Mouse (Mus musculus): Measurements from ENCODE around the gene Gm20458. TPM values are rescaled to one million over a fixed set of nuclear protein-coding genes. Genes with fewer than 3 reads are reported as not detected.

The Gm20458 gene
- polyA plus RNA-seq, 2 experiments: 9.0 to 14.3 TPM

DNA sequence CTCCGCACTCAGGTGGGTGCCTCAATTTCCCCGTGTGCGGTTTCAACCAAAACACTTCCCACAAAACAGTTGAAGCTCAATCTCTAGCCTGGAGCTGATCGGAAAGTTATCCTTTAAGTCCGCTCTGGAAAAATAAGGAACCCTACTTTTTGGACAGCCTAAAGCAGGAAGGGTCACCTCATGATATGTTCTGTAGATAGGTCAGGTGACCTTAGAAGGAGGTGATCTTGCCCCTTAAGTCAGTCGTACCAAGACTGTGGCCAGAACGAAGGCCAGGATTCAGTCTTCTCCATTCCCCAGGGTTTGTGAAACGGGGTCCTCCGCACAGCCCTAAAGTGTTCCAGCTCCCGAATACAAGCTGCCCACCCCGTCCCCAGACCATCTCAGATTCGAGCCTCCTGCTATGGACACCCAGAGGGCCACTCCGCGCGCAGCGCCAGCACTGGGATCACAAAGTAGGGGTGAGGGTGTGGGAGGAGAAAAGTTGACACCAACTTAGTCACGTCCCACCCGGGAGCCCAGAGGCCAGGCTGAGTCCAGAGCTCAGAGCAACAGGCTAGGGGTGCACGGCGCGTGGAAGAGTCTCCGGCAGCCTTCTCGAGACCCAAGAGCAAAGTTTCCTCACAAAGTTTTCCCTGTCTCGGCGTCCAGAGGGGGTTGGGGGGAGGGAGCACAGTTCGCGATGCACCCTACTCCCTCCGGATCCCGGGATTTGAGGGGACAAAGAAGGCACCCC, 18.3 kb upstream of the Gm20458 start:
- H3K9ac ChIP-seq (ENCODE audit: low read depth, low read length, severe bottlenecking): peak overlapping the region; percentile 79
- peak overlapping the region; percentile 63 for H3K4me3 ChIP-seq (replicated peaks; ENCODE audit: low read length)
- no peak for TF ChIP-seq POLR2A (IDR thresholded peaks at IDR 0.05; ENCODE audit: borderline replicate concordance, extremely low read depth, insufficient read depth, insufficient read length)
- no peaks in the 10 kb centered on the region for H3K27me3 ChIP-seq (ENCODE audit: control insufficient read depth, insufficient read depth, low read length)
- peak overlapping the region; percentile 49 for H3K27ac ChIP-seq (replicated peaks; ENCODE audit: low read depth, low read length)
- DNase-seq (ENCODE audit: low spot score) (no peak), ATAC-seq (ENCODE audit: low FRiP score, low read depth) (peak; percentile 64)
- peaks cover 42% of the 10 kb centered on the region for H3K4me1 ChIP-seq (ENCODE audit: control insufficient read depth, insufficient read depth, low read length)
- no peaks in the 10 kb centered on the region for H3K36me3 ChIP-seq (ENCODE audit: control insufficient read depth, insufficient read depth, low read length)
- H3K4me2 ChIP-seq (replicated peaks; ENCODE audit: low read depth, low read length, severe bottlenecking): peak overlapping the region; percentile 90
- no peaks in the 10 kb centered on the region for H3K9me3 ChIP-seq (ENCODE audit: control insufficient read depth, low read length)
- WGBS: 3% methylated on average over 29 of the region's 29 CpGs

DNA sequence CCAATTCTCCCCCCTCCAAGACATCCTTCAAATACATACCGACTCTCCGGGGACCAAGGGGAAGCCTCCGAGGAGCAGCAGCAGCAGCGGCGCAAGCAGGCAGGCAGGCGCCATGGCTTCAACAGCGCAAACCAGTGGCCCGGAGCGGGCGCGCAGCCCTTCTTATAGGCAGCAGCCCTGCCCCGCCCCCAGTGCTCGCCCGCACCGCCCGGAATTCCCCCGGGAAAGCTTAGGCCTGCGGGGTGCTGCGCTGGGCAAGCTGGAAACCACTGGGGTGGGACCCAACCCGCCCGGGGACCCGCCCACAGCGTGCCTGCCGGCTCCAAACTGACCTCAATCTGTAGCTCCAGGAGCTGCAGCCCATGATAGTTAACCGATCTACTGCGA, 17.7 kb upstream of the Gm20458 start:
- H3K4me2 ChIP-seq (replicated peaks; ENCODE audit: low read depth, low read length, severe bottlenecking): peak overlapping the region; percentile 90
- H3K36me3 ChIP-seq (ENCODE audit: control insufficient read depth, insufficient read depth, low read length): no peaks in the 10 kb centered on the region
- H3K4me3 ChIP-seq (replicated peaks; ENCODE audit: low read length): peak overlapping the region; percentile 63
- peak overlapping the region; percentile 49 for H3K27ac ChIP-seq (replicated peaks; ENCODE audit: low read depth, low read length)
- peak; percentile 98 for TF ChIP-seq POLR2A (IDR thresholded peaks at IDR 0.05; ENCODE audit: borderline replicate concordance, extremely low read depth, insufficient read depth, insufficient read length)
- WGBS: under 1% methylated on average over 22 of the region's 26 CpGs
- peak; percentile 86 for ATAC-seq (ENCODE audit: low FRiP score, low read depth)
- peak; percentile 75 for DNase-seq (ENCODE audit: low spot score)
- peak overlapping the region; percentile 79 for H3K9ac ChIP-seq (ENCODE audit: low read depth, low read length, severe bottlenecking)
- H3K9me3 ChIP-seq (ENCODE audit: control insufficient read depth, low read length): no peaks in the 10 kb centered on the region
- H3K4me1 ChIP-seq (ENCODE audit: control insufficient read depth, insufficient read depth, low read length): peaks cover 38% of the 10 kb centered on the region
- H3K27me3 ChIP-seq (ENCODE audit: control insufficient read depth, insufficient read depth, low read length): no peaks in the 10 kb centered on the region

DNA sequence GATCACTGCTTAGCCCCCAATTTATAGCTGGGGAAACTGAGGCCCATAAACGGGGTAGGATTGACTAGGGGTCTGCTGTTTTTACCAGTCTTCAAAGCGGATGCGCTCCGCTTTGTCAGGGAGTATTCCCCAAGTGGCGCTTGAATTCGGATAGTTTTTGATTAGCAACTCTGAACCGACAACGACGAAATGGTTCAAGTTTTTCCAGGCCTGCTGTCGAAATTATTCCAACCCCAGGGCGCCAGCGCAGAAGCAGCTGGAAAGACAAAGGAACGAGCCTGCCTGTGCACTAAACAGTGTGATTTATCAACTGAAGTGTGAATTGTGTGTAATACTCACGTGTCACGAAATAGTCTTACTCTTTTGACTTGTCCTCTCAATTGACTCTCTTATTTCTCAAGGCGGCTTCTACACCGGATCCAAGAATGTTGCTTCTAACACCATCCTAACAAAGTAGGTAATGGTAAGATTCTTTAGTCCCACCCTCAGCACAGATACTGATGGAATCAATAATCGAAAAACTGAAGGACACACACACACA, 17.2 kb upstream of the Gm20458 start, which contains the start of gene Sdc4:
TSS of gene Sdc4 (minus strand) at position 428 of the 541 bp plus-strand sequence.
- Histone ChIP-seq H3K4me2 (replicated peaks; ENCODE audit: low read depth, low read length, severe bottlenecking) (peak within 1 kb of the TSS; percentile 90), H3K4me1 (ENCODE audit: control insufficient read depth, insufficient read depth, low read length) (peaks cover 35% of the 10 kb centered on the region), H3K36me3 (ENCODE audit: control insufficient read depth, insufficient read depth, low read length) (no peaks in the 10 kb centered on the region), H3K9ac (ENCODE audit: low read depth, low read length, severe bottlenecking) (peak within 1 kb of the TSS; percentile 79), H3K27ac (replicated peaks; ENCODE audit: low read depth, low read length) (peak within 1 kb of the TSS; percentile 49), H3K27me3 (ENCODE audit: control insufficient read depth, insufficient read depth, low read length) (no peaks in the 10 kb centered on the region), H3K4me3 (replicated peaks; ENCODE audit: low read length) (peak within 1 kb of the TSS; percentile 63), H3K9me3 (ENCODE audit: control insufficient read depth, low read length) (no peaks in the 10 kb centered on the region)
- WGBS: 10% methylated on average over 18 of the region's 18 CpGs
- ATAC-seq (ENCODE audit: low FRiP score, low read depth) (peak; percentile 3; the same call in 1 of the 2 replicates), DNase-seq (ENCODE audit: low spot score) (peak; percentile 55)
- TF ChIP-seq POLR2A (IDR thresholded peaks at IDR 0.05; ENCODE audit: borderline replicate concordance, extremely low read depth, insufficient read depth, insufficient read length): no peak

DNA sequence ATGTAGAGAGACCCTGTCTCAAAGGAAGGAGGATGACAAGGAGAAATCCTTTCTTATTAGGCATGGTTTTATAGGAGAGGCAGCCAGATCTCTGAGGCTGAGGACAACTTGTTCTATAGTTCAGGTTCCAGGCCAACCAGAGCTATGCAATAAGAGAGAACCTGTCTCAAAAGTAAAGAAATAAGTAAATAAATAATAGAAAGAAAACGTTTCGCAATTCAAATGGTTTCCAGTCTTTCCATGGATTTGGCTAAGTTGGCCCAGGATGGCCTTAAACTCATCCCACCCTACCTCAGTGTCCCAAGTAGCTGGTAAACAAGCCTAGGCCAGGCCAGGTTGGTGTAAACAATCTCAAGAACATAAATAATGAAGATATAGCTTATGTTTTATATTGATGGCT, 16.1 kb upstream of the Gm20458 start:
- no peak for TF ChIP-seq POLR2A (IDR thresholded peaks at IDR 0.05; ENCODE audit: borderline replicate concordance, extremely low read depth, insufficient read depth, insufficient read length)
- Histone ChIP-seq H3K36me3 (ENCODE audit: control insufficient read depth, insufficient read depth, low read length) (no peaks in the 10 kb centered on the region), H3K27ac (replicated peaks; ENCODE audit: low read depth, low read length) (no peak overlapping the region), H3K4me1 (ENCODE audit: control insufficient read depth, insufficient read depth, low read length) (peaks cover 33% of the 10 kb centered on the region), H3K27me3 (ENCODE audit: control insufficient read depth, insufficient read depth, low read length) (no peaks in the 10 kb centered on the region), H3K4me2 (replicated peaks; ENCODE audit: low read depth, low read length, severe bottlenecking) (no peak overlapping the region), H3K9me3 (ENCODE audit: control insufficient read depth, low read length) (no peaks in the 10 kb centered on the region), H3K4me3 (replicated peaks; ENCODE audit: low read length) (no peak overlapping the region), H3K9ac (ENCODE audit: low read depth, low read length, severe bottlenecking) (no peak overlapping the region)
- no peak for DNase-seq (ENCODE audit: low spot score)
- ATAC-seq (ENCODE audit: low FRiP score, low read depth): no peak
- 74% methylated on average over 2 of the region's 2 CpGs for WGBS

DNA sequence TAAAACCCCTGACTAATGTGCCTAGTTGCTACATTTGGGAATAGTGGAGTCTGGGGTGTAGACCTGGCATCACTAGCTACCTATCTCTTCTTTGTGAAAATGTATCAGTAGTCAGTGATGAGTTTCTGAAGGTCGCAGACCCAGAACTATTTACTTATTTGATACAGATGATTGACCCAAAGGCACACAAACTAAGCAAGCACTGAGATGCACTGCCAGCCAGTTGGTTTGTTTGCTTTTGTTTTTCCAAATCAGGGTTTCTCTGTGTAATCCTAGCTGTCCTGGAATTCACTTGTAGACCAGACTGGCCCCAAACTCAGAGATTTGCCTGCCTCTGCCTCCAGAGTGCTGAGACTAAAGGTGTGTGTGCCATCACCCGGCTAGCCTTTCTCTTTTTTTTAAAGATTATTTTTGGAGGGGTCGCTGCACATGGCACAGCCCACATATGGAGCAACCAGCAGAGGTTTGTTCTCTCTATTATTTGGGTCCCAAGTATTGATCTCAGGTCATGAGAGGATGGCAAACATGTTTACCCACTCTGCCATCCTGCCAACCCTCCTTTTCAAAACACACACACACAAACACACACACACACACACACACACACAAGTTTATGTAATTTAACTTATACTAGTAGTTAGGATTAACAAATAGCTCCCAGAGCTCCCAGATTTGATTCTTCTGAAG, 15.2 kb upstream of the Gm20458 start:
- Histone ChIP-seq H3K4me2 (replicated peaks; ENCODE audit: low read depth, low read length, severe bottlenecking) (no peak overlapping the region), H3K36me3 (ENCODE audit: control insufficient read depth, insufficient read depth, low read length) (no peaks in the 10 kb centered on the region), H3K27ac (replicated peaks; ENCODE audit: low read depth, low read length) (no peak overlapping the region), H3K9me3 (ENCODE audit: control insufficient read depth, low read length) (no peaks in the 10 kb centered on the region), H3K4me3 (replicated peaks; ENCODE audit: low read length) (no peak overlapping the region), H3K4me1 (ENCODE audit: control insufficient read depth, insufficient read depth, low read length) (peaks cover 26% of the 10 kb centered on the region), H3K9ac (ENCODE audit: low read depth, low read length, severe bottlenecking) (no peak overlapping the region), H3K27me3 (ENCODE audit: control insufficient read depth, insufficient read depth, low read length) (no peaks in the 10 kb centered on the region)
- no peak for DNase-seq (ENCODE audit: low spot score)
- WGBS: 84% methylated on average over 3 of the region's 3 CpGs
- ATAC-seq (ENCODE audit: low FRiP score, low read depth): no peak
- TF ChIP-seq POLR2A (IDR thresholded peaks at IDR 0.05; ENCODE audit: borderline replicate concordance, extremely low read depth, insufficient read depth, insufficient read length): no peak
